Mouse (Mus musculus) inflammation-experienced regulatory T-cells, adult 6 months (primary cell): ENCODE results near the gene Ifi202b. TPM values are rescaled to one million over a fixed set of nuclear protein-coding genes. Genes with fewer than 3 reads are reported as not detected.
"Not testable (repeated sequence)": the region's sequence is repeated elsewhere in the genome, so short reads cannot be mapped to it uniquely, and the experiment has no call there.

Source experiments
- ATAC-seq: one replicate; pipeline ENCODE4 v1.8.0; 2017
- polyA plus RNA-seq, 3 experiments: library from polyadenylated mRNA; unstranded; fragments of 100-300 nt; shearing (Covaris generic); gene quantifications; one replicate each; pipeline ENCODE4 v1.2.1; 2017

Gene Ifi202b
- polyA plus RNA-seq = not detected

DNA sequence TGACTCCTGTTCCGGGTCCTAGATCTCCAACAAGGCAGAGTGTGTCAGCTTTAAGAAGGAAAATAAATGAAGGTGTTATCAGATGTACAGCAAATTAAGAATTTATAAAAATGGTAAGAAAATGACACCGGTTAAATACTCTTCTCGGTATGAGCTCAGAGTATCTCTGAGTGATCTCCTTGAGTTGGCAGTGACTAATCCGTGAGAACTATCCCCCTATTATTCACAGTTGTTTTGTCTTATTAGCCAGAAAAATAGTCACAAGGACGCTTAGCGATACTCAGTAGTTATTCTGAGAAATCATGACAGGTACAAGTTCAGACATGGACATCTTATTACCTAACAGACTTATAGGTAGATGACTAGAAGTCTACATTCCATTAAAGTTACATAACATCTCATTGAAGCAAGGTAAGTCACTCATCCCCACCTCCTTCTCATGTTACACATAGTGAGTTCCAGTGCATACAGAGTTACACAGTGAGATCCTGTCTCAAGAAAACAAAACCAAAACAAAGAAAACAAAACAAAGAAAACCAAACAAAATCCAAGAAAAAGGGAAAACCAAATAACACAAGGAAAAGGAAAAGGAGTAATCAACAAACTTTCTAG is at the start of gene Ifi202b:
Gene Ifi202b (minus strand): TSS at position 51 of the 612 bp plus-strand sequence.
- ATAC-seq = not testable (repeated sequence)

DNA sequence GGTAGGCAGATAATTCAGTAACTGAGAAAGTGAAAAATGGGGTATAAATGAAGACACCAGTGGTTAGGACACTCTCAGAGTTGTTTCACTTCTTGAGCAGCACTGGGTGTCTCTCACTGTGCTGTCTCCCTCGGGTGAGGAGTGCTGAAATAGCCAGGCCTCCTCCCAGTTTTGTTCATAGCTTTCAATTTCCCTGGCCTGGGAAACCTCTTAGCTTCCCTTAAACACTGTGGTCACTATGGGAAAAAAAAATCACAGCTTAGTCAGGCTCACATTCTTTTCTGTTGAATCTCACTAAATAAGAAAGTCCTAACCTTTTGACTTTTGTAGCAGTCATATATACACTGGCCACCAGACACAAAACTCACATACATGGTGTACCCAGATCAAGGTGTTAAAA is 49.2 kb upstream of the Ifi202b start, which contains the start of gene Ifi205:
Gene Ifi205 (minus strand): TSS at position 113 of the 400 bp plus-strand sequence.
- ATAC-seq = no peak

DNA sequence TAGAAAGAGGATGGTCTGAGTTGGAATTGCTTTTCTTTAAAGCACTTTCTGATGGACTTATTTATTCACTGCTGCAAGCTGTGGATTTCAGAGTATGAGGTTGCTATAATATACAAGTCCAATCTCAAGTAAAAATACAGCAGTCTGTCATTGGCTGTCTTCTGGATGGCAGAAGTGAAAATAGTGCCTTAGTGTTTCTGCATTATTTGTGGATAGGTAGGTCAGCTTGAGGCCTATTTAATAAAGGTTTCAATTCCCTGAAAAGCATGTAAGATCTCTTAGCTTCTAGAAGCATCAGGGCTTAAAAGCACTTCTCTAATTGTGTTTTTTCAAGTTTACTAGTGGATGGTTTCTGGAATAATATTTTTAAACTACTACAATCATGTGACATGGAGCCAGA is 24.5 kb upstream of the Ifi202b start:
- ATAC-seq = not testable (repeated sequence)

DNA sequence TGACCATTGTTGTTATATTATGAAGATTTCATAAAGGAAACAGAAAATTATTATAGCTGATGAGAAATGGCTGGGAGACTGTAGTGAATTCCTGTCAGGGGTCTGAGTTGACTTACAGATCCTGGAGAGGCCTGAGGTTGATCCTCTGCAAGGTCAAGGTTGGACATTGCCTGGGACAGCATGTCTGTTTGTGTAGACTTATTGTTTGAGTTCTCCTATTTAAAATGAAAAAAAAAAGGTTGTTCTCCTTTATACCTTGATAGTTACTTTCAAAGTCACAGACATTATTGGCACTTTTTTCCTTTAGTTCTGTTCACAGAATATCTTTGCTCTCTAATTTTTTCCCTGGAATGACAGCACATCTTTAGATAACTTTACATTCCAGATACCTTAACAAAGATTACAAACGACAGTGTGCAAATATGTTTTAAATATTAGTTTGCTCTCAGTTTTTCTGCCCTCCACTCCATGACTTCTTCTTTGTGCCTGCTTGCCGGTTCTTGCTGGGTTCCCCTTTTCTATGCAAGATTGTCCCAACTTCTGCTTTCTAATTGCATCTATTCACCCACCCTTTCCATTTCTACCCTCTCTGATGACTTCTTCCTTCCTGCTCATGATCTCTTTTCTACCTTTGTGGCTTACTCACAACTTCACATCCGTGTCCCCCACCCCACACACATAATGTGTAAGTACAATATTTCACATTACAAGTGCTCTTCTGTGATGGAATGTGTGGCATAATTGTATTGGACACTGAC is 22.0 kb upstream of the Ifi202b start:
- ATAC-seq = not testable (repeated sequence)

DNA sequence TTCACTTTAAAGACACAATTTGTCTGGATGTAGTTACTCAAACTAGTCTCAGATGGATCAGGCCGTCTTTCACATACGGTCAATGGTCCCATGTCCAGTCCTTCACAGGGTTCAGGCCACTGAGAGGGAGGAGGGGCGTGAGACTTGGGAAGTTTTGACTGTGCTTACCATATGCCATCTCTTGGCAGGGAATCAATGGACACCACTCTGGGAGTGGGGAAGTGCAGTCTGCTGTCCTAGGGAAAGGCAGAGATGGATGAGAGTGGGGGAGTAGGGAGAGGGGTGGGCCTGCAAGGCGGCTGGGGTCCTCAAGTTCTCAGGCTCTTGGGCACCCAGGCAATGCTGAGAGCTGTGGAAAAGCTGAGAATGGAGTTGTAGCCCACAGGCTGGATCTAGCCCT is 12.5 kb upstream of the Ifi202b start:
- ATAC-seq = no peak

DNA sequence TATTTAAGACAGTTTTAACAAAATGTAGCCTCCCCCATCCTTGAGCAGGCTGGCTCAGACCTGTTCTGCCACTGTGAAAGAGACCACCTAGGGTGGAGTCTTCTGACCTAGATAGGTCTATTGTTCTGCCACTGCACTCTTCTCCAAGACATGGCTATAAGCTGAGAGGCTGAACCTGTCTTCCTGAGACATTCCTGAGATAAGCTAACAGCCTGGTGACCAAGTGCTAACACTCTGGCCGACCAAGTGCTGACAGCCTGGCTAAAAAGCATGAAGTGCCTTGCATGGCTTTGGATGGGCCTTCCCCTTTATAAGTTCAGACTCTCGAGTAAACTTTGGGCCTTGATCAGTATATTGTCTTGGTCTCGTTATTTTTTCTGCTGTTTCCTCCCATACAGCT is 1.5 kb downstream of the Ifi202b start:
- not testable (repeated sequence) for ATAC-seq

DNA sequence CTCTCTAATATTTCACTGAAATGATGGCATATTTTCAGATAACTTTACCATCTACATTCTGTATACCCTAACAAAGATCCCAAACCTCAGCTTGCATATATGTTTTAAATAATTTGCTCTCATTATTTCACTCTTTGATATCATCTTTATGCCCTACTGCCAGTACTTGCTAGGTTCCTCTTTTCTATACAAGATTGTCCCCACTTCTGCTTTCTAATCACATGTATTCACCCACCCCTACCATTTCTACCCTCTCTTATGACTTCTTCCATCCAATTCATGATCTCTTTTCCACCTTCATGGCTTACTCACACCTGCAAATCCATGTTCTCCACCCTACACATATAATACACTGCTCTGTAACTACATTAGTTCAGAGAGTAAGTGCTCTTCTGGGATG is 4.9 kb downstream of the Ifi202b start:
- ATAC-seq = no peak

DNA sequence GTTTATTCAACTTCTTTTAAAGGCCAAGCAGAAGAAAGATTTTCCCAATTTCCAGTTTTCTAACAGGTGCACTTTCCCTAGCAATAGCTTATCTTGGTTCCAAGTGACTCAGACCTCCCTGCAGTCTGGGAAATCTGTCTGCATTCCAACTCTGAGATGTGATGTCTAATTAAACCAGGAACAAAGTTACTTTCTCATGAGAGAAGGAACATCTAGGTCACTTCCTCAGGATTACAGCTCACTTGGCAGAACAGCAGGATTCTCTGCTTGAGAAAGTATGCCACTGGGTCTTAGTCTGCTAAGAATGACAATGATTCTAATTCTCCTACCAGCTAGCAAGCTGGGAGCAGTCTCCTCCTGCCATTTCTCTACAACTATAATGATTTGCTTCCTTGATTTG is 9.4 kb downstream of the Ifi202b start:
- no peak for ATAC-seq

DNA sequence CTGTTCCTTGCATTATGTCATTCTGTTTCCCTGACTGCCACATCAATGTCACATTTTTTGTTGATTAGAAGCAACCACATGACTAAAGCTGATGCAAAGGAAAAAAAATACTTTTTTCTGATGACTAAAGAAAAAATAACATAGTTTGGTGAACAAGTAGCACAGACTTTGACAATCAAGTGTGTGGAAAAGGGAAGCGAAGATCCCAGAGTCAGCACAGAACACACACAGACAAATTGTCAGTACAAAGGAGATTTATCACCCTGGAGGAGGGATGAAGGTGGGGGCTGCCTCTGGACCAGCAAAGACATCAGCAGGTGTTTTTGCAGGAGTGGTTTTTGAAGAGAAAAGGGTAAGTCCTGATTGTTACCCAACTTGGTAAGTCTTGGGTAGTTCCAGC is 21.1 kb downstream of the Ifi202b start:
- not testable (repeated sequence) for ATAC-seq

DNA sequence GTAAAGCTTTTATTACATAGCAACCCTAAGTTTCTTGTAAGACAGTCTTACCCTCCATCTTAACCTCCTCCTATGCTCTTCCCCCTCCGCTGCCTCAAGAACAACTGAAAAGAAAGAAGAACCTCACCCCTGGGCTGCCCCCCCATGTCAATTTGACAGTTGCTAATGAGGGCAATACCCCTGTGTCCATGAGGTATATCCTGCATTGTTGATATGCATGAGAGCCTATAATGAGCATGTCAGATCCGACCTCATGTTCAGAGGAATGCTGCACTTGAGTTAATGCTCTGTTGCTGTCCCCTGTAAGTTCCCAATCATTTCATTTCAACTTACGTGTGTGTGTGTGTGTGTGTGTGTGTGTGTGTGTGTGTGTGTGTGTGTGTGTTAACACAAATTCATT is 22.5 kb downstream of the Ifi202b start:
- ATAC-seq = not testable (repeated sequence)

DNA sequence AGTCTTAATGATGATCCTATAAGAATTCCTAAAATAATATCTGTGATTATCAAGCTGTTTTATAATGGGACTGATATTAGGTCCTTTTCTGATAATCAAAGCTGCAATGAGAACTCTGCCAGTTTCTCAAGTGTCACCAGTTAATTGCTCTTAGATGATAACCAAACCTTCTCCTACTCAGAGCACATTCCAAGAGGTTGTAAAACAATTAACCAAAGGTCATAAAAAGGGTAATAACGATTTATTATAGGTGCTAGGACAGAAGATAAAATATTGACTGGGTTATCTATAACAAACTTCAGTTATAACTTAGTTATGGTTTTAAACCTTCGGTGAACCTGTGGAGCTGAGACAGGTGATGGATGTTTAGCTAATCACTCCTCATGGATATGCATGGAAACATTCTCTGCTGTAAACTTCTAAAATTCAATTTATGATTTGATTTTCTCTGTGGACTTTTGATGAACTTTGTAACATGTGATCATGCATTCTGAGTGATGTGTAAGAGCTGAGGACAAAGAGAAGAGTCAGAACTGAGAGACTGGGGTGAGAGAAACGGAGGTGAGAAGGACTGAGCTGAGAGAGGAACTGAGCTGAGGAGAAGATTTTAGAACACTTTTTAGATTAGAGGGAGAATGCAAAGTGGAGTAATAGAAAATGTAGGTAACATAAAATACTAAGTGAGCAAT is 26.6 kb downstream of the Ifi202b start:
- not testable (repeated sequence) for ATAC-seq

DNA sequence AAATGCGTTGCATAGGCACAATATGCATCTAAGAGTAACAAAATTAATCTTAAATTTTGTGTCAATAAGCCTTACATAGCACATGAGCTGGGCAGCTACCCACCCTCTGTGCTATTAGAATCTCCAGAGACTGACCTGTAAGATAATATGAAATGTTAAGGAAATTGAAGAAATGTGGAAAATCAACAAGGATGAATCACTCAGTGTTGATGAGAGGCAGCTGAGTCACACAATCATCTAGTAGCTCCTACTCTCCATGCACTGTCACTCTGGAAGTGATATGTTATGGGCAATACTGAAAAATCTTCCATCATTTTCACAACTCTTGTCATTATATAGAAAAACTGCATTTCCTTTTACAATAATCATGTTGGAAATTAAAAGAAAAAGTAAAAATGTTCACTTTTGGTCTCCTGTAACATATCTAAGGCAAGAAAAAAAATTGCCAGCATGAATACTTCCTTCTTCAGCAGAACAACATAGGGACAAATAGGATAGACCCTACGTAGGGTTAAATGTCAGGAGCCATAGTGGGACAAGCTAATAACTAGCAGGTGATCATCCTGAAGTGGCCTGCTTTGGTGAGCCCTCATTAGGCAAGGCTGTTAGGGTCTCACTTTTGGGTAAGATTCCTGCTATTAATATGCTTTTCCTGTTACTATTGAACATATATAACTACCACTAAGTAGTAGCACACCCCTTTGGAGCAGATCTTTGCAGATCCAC is 27.3 kb downstream of the Ifi202b start:
- no peak for ATAC-seq

DNA sequence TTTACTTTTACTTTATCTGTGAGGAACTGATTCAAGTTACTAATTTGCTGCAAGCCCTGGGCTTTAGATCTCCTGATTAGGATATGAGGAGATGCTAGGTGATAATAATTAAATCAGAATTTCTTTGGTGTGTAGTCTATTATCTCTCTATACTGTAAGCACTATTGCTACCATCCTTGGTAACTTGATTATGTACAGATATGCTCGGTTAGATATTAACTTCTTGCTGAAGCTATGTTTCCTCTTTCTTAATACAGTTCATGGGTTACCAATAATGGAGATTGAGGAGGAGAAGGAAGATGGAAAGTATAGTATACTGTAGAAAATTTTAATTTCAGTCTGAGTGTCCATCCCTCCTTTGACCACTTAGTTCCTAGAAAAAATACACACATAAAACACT is 29.0 kb downstream of the Ifi202b start:
- ATAC-seq = no peak

DNA sequence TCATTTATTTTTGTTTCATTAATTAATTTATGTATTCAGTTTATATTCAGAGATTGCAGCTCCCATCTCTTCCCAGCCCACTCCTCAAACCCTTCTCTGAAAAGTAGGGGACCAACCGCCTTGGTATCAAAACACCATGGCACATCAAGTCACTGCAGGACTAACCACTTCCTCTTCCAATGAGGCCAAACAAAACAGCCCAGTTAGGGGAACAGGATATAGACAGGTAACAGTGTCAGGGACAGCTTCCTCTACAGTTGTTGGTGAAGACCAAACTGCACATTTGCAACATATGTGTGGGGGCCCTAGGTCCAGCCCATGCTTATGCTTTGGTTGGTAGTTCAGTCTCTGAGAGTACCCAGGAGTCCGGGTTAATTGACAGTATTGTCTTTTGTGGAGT is 33.5 kb downstream of the Ifi202b start:
- ATAC-seq = peak; percentile 94

DNA sequence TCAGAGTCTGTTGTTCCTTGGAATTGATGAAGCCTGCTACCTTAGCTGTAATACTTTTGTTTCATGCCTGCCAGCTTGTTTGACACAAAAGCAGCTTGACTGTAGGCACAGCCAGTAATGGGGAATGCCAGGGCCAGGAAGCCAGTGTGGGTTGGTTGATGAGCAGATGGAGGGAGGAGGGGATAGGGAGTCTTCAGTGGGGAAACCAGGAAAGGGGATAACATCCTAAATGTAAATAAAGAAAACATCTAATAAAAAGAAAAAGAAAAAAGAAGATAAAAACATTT is 39.8 kb downstream of the Ifi202b start:
- ATAC-seq = not testable (repeated sequence)

DNA sequence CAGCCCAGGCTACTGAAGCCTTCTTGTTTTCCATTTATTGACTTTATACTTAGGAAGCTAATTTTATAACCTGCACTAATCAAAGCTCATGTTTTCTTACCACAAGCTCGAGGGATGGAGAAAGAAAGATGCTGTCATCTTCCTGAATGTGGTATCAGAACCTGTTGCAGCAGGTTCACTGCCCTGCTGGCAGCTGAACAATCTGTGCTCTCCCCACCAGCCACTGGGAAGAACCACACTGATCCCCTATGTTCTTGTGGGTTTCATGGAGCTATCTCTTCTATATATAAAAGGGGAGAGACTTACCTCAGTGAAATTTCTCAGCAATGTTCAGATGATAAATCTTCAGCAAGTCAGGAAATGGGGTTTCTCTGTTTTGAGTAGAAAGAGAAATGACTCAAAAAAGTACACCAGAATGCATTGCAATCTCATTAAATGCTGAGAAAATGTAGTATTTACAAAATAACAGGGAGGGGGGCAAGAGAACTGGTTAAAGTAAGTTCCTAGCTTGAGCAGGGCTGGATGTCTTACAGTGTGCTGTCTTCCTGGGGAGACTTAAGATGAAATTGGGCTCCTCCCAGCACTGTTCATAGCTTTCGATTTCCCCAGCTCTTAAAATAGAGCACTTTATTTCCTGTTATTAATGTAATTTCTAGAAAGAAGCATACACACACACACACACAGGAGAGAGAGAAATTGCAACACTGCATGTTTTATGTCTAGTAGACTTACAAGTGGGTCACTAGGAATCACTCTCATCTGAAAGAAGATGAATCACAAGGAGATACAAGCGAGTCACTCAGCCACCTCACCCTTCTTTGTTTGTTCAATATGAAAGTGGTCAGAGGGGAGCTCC is 40.4 kb downstream of the Ifi202b start, which contains the start of the genes Mndal and Ifi203:
Gene Mndal (minus strand): TSS at position 568 of the 856 bp plus-strand sequence.
Gene Ifi203 (minus strand): TSS at position 749 of the 856 bp plus-strand sequence.
- peak; percentile 83 for ATAC-seq

DNA sequence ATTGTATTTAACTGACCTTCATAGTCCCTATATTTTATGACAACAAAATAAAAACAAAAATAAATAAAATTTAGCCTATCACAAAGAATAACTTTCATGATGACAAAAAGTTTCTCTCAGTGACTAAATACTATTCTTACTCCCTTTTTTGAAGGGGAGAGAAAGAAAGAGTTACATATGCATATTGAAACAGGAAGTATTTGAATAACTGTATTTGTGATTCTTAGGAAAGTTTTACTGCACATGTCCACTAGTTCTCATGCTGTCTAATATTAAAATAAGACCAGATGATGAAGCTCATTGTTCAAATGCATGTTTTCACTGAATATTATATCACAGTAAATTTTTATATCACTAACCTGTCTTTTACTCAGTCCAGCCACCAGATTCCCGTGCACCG is 41.0 kb downstream of the Ifi202b start:
- ATAC-seq = peak; percentile 7

DNA sequence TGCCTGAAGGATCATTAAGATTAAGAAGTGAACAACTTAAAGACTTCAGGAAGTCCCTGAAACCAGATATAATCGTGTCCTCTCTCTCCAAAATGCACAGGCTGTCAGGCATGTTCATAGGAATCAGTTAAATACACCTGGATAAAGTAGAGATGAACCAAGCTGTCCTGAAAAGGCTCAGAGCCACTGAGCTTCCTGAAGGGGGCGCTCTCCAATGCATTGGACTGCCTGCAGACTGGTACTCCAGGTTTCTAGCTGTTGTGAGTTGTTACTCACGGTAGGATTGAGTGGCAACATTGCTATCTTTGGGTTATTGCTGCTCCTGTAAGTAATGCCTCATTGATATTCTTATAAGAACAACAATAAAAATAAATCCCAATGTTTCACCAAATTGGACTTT is 63.3 kb downstream of the Ifi202b start:
- ATAC-seq = peak; percentile 51

DNA sequence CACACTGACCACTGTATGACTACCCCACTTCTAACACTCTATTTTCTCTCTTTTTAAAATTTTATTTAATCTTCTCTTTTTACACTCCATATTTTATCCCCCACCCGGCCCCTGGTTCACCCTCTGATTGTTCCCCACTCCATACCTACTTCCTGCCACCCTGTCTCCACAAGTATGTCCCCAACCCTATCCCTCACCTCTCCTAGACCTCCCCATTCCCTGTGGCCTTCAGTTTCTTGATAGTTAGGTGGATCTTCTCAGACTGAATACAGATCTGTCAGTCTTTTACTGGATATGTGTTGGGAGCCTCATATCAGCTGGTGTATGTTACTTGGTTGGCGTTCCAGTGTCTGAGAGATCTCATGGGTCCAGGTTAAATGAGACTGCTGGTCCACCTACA is 68.0 kb downstream of the Ifi202b start:
- no peak for ATAC-seq

DNA sequence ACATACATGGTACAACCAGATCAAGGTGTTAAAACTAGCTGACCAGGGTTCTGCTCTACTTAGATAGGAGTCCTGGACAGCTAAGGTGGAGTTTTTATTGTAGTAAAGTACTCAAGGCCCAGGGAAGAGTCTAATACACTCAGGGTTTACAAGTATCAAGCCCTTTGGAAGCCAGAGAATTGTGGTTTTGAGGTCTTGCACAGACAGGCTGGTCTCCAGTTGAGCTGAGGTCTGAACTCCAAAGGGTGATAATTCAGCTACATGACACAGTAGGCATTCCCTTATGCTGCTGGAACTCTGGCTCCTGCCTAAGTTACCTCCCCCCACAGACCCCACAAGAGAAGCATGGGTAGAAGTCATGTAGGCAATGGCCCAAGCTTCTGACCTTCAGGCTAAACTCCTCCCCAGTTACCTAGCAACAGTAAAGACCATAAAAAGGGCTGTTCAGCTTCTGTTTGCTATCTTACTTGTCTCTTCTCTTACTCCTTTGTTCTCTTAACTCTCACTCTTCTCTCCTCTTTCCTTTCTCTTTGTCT is 69.2 kb downstream of the Ifi202b start:
- not testable (repeated sequence) for ATAC-seq
